Mouse (Mus musculus) heart, embryonic 13.5 days (tissue): ENCODE measurements around the gene E2f6. TPM values are rescaled to one million over a fixed set of nuclear protein-coding genes. Genes with fewer than 3 reads are reported as not detected.

Experiments used
- ATAC-seq: fragments of 200-750 bp; cut with Nextera tagmentation; 2 replicates; pipeline ENCODE4 v1.8.0; 2017; ENCODE audit warnings: moderate TSS enrichment; ENCODE audit not compliant: insufficient number of reproducible peaks, low FRiP score, low TSS enrichment; ENCODE audit errors: extremely low read depth
- H3K27ac ChIP-seq: fragments of 300-500 bp; sonication (generic); replicated peaks from 2 replicates; pipeline ENCODE4 v1.5.1; 2015; ENCODE audit warnings: moderate library complexity, mild to moderate bottlenecking, inconsistent platforms
- H3K27me3 ChIP-seq: fragments of 300-500 bp; sonication (generic); replicated peaks from 2 replicates; pipeline ENCODE4 v1.6.1; 2015; ENCODE audit warnings: mild to moderate bottlenecking, inconsistent platforms
- H3K36me3 ChIP-seq: fragments of 300-500 bp; sonication (generic); 2 replicates; pipeline ENCODE4 v1.6.1; 2015; ENCODE audit warnings: mild to moderate bottlenecking, inconsistent platforms
- H3K4me1 ChIP-seq: fragments of 300-500 bp; sonication (generic); 2 replicates; pipeline ENCODE4 v1.6.1; 2015; ENCODE audit warnings: inconsistent platforms
- H3K4me2 ChIP-seq: fragments of 300-500 bp; sonication (generic); 2 replicates; pipeline ENCODE4 v1.6.1; 2015; ENCODE audit warnings: inconsistent platforms, mild to moderate bottlenecking, moderate library complexity
- H3K4me3 ChIP-seq: fragments of 300-500 bp; sonication (generic); 2 replicates; pipeline ENCODE4 v1.5.1; 2015; ENCODE audit warnings: moderate library complexity, mild to moderate bottlenecking, inconsistent platforms
- H3K9ac ChIP-seq: fragments of 300-500 bp; sonication (generic); 2 replicates; pipeline ENCODE4 v1.6.1; 2015; ENCODE audit warnings: inconsistent platforms, mild to moderate bottlenecking, moderate library complexity
- H3K9me3 ChIP-seq: fragments of 300-500 bp; sonication (generic); 2 replicates; pipeline ENCODE4 v1.6.1; 2016; ENCODE audit warnings: inconsistent platforms
- WGBS: fragments of 180-500 bp; shearing (Covaris S2); methylation state at CpG from one replicate; pipeline ENCODE4 v1.1.7; 2015; ENCODE audit warnings: mixed read lengths; 5-methylcytosine and 5-hydroxymethylcytosine counted together
- polyA plus RNA-seq: library from polyadenylated mRNA; unstranded; fragments of >200 nt; fragmentation: Nextera tagmentation; extraction: Ambion mirVana; gene quantifications from 2 replicates; pipeline ENCODE4 v1.2.1, GENCODE M21; 2015

The E2f6 gene
- polyA plus RNA-seq, 1 experiment from 2014 or later = 43.6 TPM

DNA sequence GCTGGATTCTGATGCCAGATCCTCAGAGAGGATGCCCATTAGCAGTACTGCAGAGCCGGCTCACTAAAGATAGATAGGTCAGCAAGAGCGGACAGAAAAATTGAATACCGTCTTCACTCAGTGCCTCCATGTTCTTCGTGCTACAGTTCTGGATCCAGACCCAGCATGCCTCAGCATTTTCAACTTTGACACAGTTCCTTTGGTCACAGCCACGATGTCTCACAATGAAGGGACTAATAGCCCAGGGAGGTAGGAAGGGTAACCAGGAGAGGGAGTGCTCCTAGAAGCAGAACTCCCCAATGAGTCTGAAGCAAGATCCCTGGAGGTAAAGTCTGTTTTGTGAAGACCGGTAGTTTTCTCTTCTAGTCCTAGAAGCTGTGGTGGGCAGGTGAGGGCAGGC, 57.9 kb downstream of the E2f6 start:
- Histone ChIP-seq H3K9ac (no peak overlapping the region), H3K9me3 (no peaks in the 10 kb centered on the region), H3K36me3 (no peaks in the 10 kb centered on the region), H3K27ac (peak overlapping the region; percentile 95), H3K4me2 (no peak overlapping the region), H3K27me3 (no peaks in the 10 kb centered on the region), H3K4me1 (peaks cover 76% of the 10 kb centered on the region), H3K4me3 (no peak overlapping the region)
- no peak for ATAC-seq
- 67% methylated on average over 6 of the region's 6 CpGs for WGBS

DNA sequence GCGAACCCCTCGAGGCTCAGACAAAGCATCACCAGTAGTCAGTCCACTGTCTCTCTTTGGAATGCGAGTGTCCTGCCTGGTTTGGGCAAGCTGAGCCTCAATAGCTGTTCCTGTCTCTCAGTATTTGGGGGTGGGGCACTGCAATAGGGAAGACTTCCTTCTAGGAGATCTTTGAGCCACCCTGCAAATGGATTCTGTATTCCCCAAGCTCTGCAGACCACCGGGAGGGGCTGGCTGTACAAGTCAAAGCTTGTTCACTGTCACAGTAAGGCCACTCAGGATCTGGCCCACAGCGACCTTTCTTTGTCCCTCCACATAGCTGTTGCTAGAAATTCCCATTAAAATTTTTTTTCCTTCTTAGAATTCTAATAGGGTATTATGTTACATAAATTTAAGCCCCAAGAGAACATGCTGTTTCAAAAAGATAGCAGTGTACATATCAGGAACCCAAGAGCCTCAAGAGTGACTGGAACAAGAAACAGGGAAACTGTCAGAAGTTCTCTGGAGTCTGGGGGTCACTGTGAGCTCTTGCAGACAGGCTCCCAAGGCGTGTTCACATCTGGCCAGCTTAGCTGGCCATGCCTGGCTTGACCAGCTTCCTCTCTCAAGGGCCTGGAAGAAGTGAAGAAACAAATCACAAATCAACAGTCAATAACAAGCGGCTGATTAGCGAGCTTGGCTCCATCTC, 58.5 kb downstream of the E2f6 start:
- no peaks in the 10 kb centered on the region for H3K27me3 ChIP-seq
- H3K9me3 ChIP-seq = no peaks in the 10 kb centered on the region
- no peak for ATAC-seq
- H3K4me2 ChIP-seq = peak overlapping the region; percentile 38; the same call in 1 of the 2 replicates
- H3K36me3 ChIP-seq = no peaks in the 10 kb centered on the region
- H3K9ac ChIP-seq = 0 out of 2 replicates have a peak overlapping the region, but pooled peaks have one; percentile 11
- H3K27ac ChIP-seq = peak overlapping the region; percentile 95
- H3K4me1 ChIP-seq = peaks cover 82% of the 10 kb centered on the region
- 35% methylated on average over 8 of the region's 8 CpGs for WGBS
- no peak overlapping the region for H3K4me3 ChIP-seq

DNA sequence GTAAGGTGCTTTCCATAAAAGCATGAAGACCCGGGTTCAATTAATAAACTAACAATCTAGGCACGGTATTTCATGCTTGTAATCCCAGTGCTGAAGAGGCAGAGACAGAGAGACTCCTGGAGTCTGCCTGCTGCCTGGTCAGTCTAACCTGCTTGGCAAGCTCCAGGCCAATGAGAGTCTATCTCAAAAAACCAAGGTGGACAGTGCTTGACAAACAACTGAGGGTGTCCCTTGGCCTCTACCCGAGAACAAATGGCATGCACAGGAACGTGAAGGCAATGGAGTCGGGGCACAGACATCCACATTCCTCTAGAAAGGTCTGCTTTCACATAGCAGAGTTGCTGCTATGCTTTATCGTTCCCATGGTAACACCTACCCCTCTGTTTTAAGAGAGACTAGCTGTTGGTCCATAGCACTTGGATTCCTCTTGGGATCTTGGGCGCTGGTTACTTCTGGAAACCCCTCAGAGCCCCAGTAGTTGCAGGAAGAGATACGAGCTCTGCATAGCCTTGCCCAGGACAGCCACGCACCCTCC, 59.2 kb downstream of the E2f6 start:
- 0 out of 2 replicates have a peak overlapping the region, but pooled peaks have one; percentile 11 for H3K9ac ChIP-seq
- H3K27ac ChIP-seq = peak overlapping the region; percentile 95
- H3K27me3 ChIP-seq = no peaks in the 10 kb centered on the region
- peak overlapping the region; percentile 38 for H3K4me2 ChIP-seq
- no peaks in the 10 kb centered on the region for H3K36me3 ChIP-seq
- 31% methylated on average over 9 of the region's 9 CpGs for WGBS
- no peaks in the 10 kb centered on the region for H3K9me3 ChIP-seq
- no peak overlapping the region for H3K4me3 ChIP-seq
- H3K4me1 ChIP-seq = peaks cover 86% of the 10 kb centered on the region
- ATAC-seq = no peak

DNA sequence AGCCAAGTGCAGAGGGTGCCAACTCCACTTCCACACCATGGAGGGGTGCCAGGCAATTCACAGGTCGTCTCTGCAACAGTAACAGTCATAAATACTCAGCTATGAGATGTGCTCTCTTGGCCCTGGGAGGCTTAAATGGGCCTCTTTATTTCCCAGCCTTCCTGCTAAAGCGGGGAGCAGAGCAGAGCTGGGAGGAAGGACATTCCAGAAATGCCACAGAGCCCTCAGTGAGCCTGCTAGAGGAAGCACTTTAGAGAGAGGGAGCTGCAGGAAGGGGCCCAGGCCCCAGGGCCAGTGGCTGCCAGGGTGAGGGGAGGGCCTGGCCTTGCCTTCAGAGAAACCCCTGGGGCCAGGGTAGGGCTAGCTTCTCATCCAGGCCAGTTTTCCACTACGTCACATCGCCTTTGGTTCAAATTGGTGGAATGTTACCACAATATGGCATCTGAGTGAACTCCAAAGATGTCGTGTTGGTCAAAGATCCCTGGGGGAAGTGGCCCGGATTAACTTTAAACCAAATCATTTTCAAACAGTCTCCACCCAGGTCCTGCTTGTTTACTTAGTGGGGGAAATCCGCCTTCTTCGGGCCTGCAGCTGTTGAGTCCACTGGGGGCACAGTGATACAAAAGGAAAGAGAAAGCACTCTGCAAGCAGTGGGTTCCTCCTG, 59.8 kb downstream of the E2f6 start:
- Histone ChIP-seq H3K27ac (peak overlapping the region; percentile 95), H3K9ac (no peak overlapping the region), H3K27me3 (no peaks in the 10 kb centered on the region), H3K36me3 (no peaks in the 10 kb centered on the region), H3K9me3 (no peaks in the 10 kb centered on the region), H3K4me1 (peaks cover 90% of the 10 kb centered on the region), H3K4me2 (peak overlapping the region; percentile 38), H3K4me3 (no peak overlapping the region)
- 21% methylated on average over 8 of the region's 8 CpGs for WGBS
- peak; percentile 56; the same call in 1 of the 2 replicates for ATAC-seq

DNA sequence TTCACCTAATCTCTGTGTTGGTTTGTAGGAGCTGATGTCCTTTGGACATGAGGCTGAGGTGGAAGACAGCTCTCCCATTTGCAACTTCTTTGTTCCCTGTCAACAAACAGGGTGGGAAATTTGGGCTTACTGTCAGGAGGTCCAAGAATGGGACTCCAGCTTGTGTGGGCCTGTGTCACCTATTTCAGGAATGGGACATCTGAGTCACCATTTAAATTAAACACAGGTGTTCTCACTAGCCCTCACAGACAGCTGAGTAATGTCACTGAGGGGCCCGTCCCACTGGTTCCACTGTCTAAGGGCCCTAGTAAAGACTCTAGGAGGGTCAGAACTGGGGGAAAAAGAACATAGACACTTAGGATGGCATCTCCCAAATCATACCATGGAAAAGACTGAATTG, 61.2 kb downstream of the E2f6 start:
- Histone ChIP-seq H3K9ac (no peak overlapping the region), H3K4me2 (no peak overlapping the region), H3K4me3 (no peak overlapping the region), H3K27ac (no peak overlapping the region), H3K36me3 (no peaks in the 10 kb centered on the region), H3K4me1 (peaks cover 90% of the 10 kb centered on the region), H3K9me3 (no peaks in the 10 kb centered on the region), H3K27me3 (no peaks in the 10 kb centered on the region)
- ATAC-seq = no peak
- 72% methylated on average over 1 of the region's 1 CpGs for WGBS

DNA sequence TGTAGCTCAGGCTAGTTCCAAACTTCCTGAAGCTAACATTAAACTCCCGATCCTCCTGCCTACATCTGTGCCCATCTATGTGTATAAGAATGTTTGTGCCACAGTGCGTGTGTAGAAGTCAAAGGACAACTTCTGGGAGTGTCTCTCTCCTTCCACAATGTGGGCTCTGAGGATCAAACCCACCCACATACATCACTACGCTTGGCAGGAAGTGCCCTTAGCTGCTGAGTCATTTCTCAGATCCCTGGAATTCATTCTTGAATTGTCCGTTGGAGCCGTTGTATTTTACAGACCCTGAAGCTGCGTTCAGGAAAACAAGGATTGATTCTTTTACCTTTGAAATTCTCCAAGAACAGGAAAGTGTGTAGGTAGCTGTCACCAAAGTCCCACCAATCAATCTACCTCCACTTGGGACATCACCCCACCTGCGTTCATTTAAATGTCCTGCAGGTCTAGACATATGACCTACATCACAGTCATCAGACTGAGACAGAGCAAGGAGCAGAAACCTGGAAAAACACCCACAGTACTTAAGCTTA, 62.2 kb downstream of the E2f6 start:
- 54% methylated on average over 7 of the region's 7 CpGs for WGBS
- H3K36me3 ChIP-seq = no peaks in the 10 kb centered on the region
- H3K9ac ChIP-seq = no peak overlapping the region
- H3K4me1 ChIP-seq = peaks cover 90% of the 10 kb centered on the region
- no peak overlapping the region for H3K4me2 ChIP-seq
- H3K4me3 ChIP-seq = no peak overlapping the region
- H3K27ac ChIP-seq = no peak overlapping the region
- ATAC-seq = no peak
- no peaks in the 10 kb centered on the region for H3K9me3 ChIP-seq
- no peaks in the 10 kb centered on the region for H3K27me3 ChIP-seq

DNA sequence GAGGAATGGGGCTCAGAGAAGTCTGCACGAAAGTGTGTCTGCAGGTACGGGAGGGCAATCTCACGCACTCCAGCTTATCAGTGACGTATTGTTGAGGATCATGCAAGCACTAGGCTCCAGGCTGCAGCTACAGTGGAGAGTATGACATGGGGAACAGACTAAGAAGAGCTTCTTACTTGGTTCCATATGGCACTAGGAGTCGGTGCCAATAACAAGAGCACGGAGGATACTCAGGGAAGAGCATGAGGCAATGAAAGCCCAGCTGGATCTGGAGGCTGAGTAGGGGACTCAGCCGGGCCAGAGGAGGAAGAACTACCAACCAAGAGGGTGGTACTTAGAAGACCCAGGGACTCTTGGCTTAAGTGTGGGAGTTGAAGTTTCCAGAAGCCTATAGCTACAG, 62.8 kb downstream of the E2f6 start:
- Histone ChIP-seq H3K4me1 (peaks cover 90% of the 10 kb centered on the region), H3K4me2 (no peak overlapping the region), H3K36me3 (no peaks in the 10 kb centered on the region), H3K27ac (no peak overlapping the region), H3K27me3 (no peaks in the 10 kb centered on the region), H3K9ac (no peak overlapping the region; the same call in 1 of the 2 replicates), H3K9me3 (no peaks in the 10 kb centered on the region), H3K4me3 (no peak overlapping the region)
- 45% methylated on average over 7 of the region's 7 CpGs for WGBS
- ATAC-seq = no peak

DNA sequence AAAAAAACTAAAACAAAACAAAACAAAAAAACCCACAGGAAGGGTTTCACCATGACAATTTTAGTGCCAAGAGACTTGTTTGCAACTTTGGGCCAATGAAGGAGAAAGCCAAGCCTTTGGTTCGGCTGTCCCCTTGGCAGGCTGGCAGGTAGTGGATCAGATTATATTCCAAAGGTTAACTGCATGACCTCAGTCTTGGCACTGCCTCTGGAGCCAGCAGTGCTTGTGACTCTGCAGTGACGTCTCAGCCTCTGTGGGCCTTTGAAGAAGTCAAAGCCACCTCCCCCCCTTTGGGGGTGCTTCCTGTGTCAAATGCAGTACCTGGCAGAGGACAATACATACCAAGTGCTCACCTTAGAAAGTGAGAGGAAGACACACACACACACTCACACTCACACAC, 63.3 kb downstream of the E2f6 start:
- H3K36me3 ChIP-seq = no peaks in the 10 kb centered on the region
- no peak overlapping the region for H3K4me2 ChIP-seq
- H3K9ac ChIP-seq = no peak overlapping the region
- H3K9me3 ChIP-seq = no peaks in the 10 kb centered on the region
- H3K27ac ChIP-seq = no peak overlapping the region
- peaks cover 87% of the 10 kb centered on the region for H3K4me1 ChIP-seq
- no peaks in the 10 kb centered on the region for H3K27me3 ChIP-seq
- WGBS = 41% methylated on average over 2 of the region's 2 CpGs
- no peak for ATAC-seq
- H3K4me3 ChIP-seq = no peak overlapping the region

DNA sequence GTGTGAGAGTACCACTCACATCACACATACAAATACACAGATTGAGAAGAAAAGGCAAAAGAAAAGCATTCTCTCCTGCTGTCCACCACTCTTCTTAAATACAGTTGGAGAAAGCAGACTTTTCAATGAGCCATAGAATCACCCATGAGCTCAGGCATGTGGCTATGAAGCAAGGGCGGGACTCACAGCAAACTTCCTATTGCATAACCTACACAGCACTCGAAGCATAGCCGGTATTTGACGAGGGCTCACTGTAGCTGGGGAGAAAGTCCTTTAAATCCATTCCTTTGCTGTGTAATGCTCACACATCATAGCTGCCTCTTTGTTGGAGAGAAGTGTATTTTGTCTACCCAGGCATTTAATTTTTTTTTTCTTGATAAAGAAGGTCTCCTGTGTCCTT, 64.5 kb downstream of the E2f6 start:
- no peak overlapping the region for H3K4me3 ChIP-seq
- WGBS = 36% methylated on average over 4 of the region's 4 CpGs
- peak overlapping the region; percentile 48 for H3K27ac ChIP-seq
- peaks cover 75% of the 10 kb centered on the region for H3K4me1 ChIP-seq
- H3K36me3 ChIP-seq = no peaks in the 10 kb centered on the region
- ATAC-seq = no peak
- H3K4me2 ChIP-seq = no peak overlapping the region
- no peaks in the 10 kb centered on the region for H3K27me3 ChIP-seq
- no peaks in the 10 kb centered on the region for H3K9me3 ChIP-seq
- H3K9ac ChIP-seq = no peak overlapping the region

DNA sequence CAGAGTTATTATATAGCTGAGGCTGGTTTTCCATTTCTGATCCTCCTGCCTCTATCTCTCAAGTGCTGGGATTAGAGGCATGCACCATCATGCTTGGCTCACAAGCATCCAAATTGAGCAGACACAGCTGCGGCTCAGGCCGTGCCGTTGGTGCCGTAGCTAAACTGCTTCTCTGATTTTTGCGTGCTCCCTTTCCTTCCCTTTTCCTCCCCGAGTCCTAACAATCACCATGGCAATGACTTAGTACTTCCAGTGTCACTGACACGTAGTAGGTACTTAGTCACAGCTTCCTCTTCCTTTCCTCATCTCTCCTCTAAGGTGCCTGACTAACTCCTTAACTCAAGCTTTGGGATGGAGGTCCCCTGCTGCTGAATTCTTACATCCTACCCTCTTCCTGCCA, 64.9 kb downstream of the E2f6 start:
- Histone ChIP-seq H3K36me3 (no peaks in the 10 kb centered on the region), H3K27ac (peak overlapping the region; percentile 48; the same call in 1 of the 2 replicates), H3K27me3 (no peaks in the 10 kb centered on the region), H3K4me2 (no peak overlapping the region), H3K4me3 (no peak overlapping the region), H3K9ac (no peak overlapping the region), H3K9me3 (no peaks in the 10 kb centered on the region), H3K4me1 (peaks cover 71% of the 10 kb centered on the region)
- no peak for ATAC-seq
- WGBS = 56% methylated on average over 7 of the region's 7 CpGs

DNA sequence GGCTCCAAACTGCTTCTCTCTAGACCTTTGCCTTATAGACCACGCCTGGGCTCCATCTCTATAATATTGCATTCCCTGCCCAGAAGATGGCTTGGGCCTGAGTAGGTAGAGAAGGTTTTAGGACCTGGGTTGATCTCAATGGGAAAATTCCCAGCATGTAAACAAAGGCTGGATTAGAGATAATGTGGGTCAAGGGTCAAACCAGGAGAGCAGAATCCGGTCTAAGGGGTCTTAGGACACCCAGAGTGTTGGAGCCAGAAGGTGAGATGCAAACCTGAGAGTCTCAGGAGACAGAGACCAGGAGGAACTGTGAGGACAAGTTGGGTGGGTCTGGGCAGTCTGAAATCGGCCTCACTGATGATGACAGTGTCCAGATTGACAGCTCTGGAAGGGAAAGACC, 65.9 kb downstream of the E2f6 start:
- Histone ChIP-seq H3K4me1 (peaks cover 65% of the 10 kb centered on the region), H3K27me3 (no peaks in the 10 kb centered on the region), H3K9ac (0 out of 2 replicates have a peak overlapping the region, but pooled peaks have one; percentile 37), H3K4me2 (no peak overlapping the region), H3K36me3 (no peaks in the 10 kb centered on the region), H3K4me3 (no peak overlapping the region), H3K9me3 (no peaks in the 10 kb centered on the region), H3K27ac (peak overlapping the region; percentile 65)
- no peak for ATAC-seq
- 41% methylated on average over 3 of the region's 3 CpGs for WGBS
